Mouse (Mus musculus) forebrain, postnatal 0 days (tissue): ENCODE measurements around the gene Aldh3b2. TPM values are rescaled to one million over a fixed set of nuclear protein-coding genes. Genes with fewer than 3 reads are reported as not detected.
A peak's percentile ranks its signal among the peaks of the same experiment; 100 is the strongest.
"Not testable (repeated sequence)": the region's sequence is repeated elsewhere in the genome, so short reads cannot be mapped to it uniquely, and the experiment has no call there.

Experiments
- ATAC-seq: fragments of 200-750 bp; cut with Nextera tagmentation; 2 replicates; pipeline ENCODE4 v1.8.0; 2017; ENCODE audit warnings: mild to moderate bottlenecking, moderate library complexity
- DNase-seq: peaks from one replicate; pipeline ENCODE4 v3.0.0-alpha.2; 2015
- H3K27ac ChIP-seq: fragments of 300-500 bp; sonication (generic); 2 replicates; pipeline ENCODE4 v1.5.1; 2014; ENCODE audit warnings: low read depth, mild to moderate bottlenecking, antibody characterized with exemption, low read length, moderate library complexity, mixed read lengths
- H3K27me3 ChIP-seq: fragments of 300-500 bp; sonication (generic); 2 replicates; pipeline ENCODE4 v1.6.1; 2014; ENCODE audit warnings: mild to moderate bottlenecking, low read length, mixed read lengths; ENCODE audit not compliant: insufficient read depth
- H3K36me3 ChIP-seq: fragments of 300-500 bp; sonication (generic); 2 replicates; pipeline ENCODE4 v1.6.1; 2014; ENCODE audit warnings: mild to moderate bottlenecking, moderate library complexity; ENCODE audit not compliant: insufficient read depth
- H3K4me1 ChIP-seq: fragments of 300-500 bp; sonication (generic); 2 replicates; pipeline ENCODE4 v1.6.1; 2014; ENCODE audit warnings: antibody characterized with exemption; ENCODE audit not compliant: insufficient read depth
- H3K4me2 ChIP-seq: fragments of 300-500 bp; sonication (generic); 2 replicates; pipeline ENCODE4 v1.6.1; 2014; ENCODE audit warnings: low read depth, mild to moderate bottlenecking, moderate library complexity
- H3K4me3 ChIP-seq: fragments of 300-500 bp; sonication (generic); 2 replicates; pipeline ENCODE4 v1.5.1; 2014; ENCODE audit warnings: low read depth, low read length, mixed read lengths
- H3K9ac ChIP-seq: fragments of 300-500 bp; sonication (generic); 2 replicates; pipeline ENCODE4 v1.6.1; 2014; ENCODE audit warnings: mild to moderate bottlenecking
- H3K9me3 ChIP-seq: fragments of 300-500 bp; sonication (generic); 2 replicates; pipeline ENCODE4 v1.6.1; 2016; ENCODE audit warnings: low read length
- CTCF ChIP-seq: sonication (generic); IDR thresholded peaks from 2 replicates; pipeline ENCODE4 v1.5.1; 2016; ENCODE audit warnings: antibody characterized with exemption, control low read depth, low read depth
- WGBS: fragments of 180-500 bp; shearing (Covaris S2); extraction: QIAGEN DNeasy Blood & Tissue Kit; methylation state at CpG from one replicate; pipeline ENCODE4 v1.1.7; 2014; 5-methylcytosine and 5-hydroxymethylcytosine counted together
- polyA plus RNA-seq: library from polyadenylated mRNA; unstranded; fragments of >200 nt; fragmentation: Nextera tagmentation; extraction: Ambion mirVana; gene quantifications from 2 replicates; pipeline ENCODE4 v1.2.1, GENCODE M21; 2015
- total RNA-seq: library from RNA; depleted of rRNA; stranded (reverse); fragments of >200 nt; gene quantifications from 2 replicates; pipeline ENCODE4 v1.2.3, GENCODE M21; 2014

The Aldh3b2 gene
- total and polyA plus RNA-seq, 2 experiments from 2014 or later = 1.9 to 2.7 TPM

DNA sequence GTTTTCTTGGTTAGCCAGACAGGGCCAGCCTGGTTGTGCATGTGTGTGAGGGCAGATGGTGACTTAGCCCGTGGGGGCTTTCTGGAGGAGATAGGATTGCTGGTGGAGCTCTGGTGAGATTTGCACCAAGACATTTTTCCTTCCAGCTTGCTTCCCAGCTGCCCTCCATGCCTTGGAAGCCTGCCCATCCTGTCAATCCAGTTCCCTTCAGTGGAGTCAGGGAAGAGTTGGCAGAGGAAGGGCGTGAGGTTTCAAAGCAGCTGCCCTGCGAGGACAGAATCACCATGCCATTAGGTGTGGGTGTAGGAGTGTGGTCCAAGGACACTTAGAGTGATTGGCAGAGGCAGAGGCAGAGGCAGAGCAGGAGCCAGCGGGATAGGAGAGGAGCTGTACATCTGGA, 13.7 kb upstream of the Aldh3b2 start, which contains the start of gene Aldh3b3:
Aldh3b3 (plus strand) TSS at position 176 of the 400 bp plus-strand sequence.
- H3K27ac ChIP-seq = no peak within 1 kb of the TSS
- ATAC-seq (no peak), DNase-seq (no peak)
- TF ChIP-seq CTCF = no peak
- H3K9me3 ChIP-seq = no peaks in the 10 kb centered on the region
- H3K4me3 ChIP-seq = no peak within 1 kb of the TSS
- H3K36me3 ChIP-seq = no peaks in the 10 kb centered on the region
- H3K4me2 ChIP-seq = no peak within 1 kb of the TSS
- H3K4me1 ChIP-seq = no peaks in the 10 kb centered on the region
- WGBS = 57% methylated on average over 4 of the region's 4 CpGs
- no peak within 1 kb of the TSS for H3K9ac ChIP-seq
- H3K27me3 ChIP-seq = no peaks in the 10 kb centered on the region; the same call in 1 of the 2 replicates

DNA sequence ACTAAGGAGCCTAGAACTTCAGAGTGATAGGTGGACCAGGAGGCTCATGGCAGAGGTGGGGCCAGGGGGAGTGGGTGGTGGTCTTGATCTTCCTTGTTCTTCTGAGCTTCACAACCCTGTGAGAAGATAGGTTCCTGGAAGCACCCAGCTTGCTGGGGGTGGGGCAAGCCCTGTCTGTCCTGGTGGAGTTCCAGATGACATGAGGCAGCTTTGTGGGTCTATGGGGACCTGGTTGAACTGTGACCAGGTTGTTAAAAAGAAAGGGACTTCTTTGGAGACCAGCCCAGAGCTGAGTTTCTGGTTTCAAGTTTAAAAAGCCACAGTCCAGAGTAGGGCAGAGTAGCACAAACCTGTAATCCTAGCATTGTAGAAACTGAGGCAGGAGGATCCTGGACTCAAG, 13.1 kb upstream of the Aldh3b2 start:
- H3K4me1 ChIP-seq = no peaks in the 10 kb centered on the region
- H3K27ac ChIP-seq = no peak overlapping the region
- no peak overlapping the region for H3K9ac ChIP-seq
- no peak overlapping the region for H3K4me2 ChIP-seq
- no peak for DNase-seq
- no peak overlapping the region for H3K4me3 ChIP-seq
- no peaks in the 10 kb centered on the region for H3K36me3 ChIP-seq
- TF ChIP-seq CTCF = no peak
- no peak for ATAC-seq
- H3K27me3 ChIP-seq = no peaks in the 10 kb centered on the region; the same call in 1 of the 2 replicates
- no peaks in the 10 kb centered on the region for H3K9me3 ChIP-seq

DNA sequence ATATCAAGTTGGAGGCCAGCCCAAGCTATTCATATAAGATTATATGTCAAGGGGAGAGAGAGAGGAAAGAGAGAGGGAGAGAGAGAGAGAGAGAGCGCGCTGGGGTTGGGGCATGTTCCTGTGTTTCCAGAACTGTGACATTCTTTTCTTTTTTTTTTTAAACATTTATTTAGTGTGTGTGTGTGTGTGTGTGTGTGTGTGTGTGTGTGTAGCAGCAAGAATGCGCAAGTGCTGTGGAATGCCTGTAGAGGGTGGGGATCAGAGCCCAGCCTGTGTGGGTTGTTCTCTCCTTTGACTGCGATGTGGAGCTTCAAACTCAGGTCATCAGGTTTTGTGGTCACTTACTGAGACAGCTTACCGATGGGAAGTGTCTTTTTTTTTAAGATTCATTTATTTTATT, 11.9 kb upstream of the Aldh3b2 start:
- Histone ChIP-seq H3K4me1 (no peaks in the 10 kb centered on the region), H3K27ac (no peak overlapping the region), H3K9ac (no peak overlapping the region), H3K4me3 (no peak overlapping the region), H3K36me3 (no peaks in the 10 kb centered on the region), H3K4me2 (no peak overlapping the region), H3K27me3 (no peaks in the 10 kb centered on the region; the same call in 1 of the 2 replicates), H3K9me3 (no peaks in the 10 kb centered on the region)
- ATAC-seq = no peak
- TF ChIP-seq CTCF = no peak
- 77% methylated on average over 5 of the region's 5 CpGs for WGBS
- DNase-seq = no peak

GRCm38 (mm10) chr19:3961805-3962204, 10.3 kb upstream of the Aldh3b2 start:
- H3K4me1 ChIP-seq, H3K36me3 ChIP-seq, H3K4me2 ChIP-seq, DNase-seq, H3K9me3 ChIP-seq, H3K27me3 ChIP-seq, H3K9ac ChIP-seq, H3K4me3 ChIP-seq, H3K27ac ChIP-seq: not testable (repeated sequence)
- WGBS = 54% methylated on average over 6 of the region's 6 CpGs
- ATAC-seq = peak; percentile 74

- TF ChIP-seq CTCF = peak; percentile 30; the same call in 1 of the 2 replicates
- no peaks in the 10 kb centered on the region for H3K36me3 ChIP-seq
- no peak overlapping the region for H3K4me3 ChIP-seq
- no peak overlapping the region for H3K27ac ChIP-seq
- ATAC-seq (no peak), DNase-seq (no peak)
- 16% methylated on average over 2 of the region's 2 CpGs for WGBS
- no peaks in the 10 kb centered on the region for H3K9me3 ChIP-seq
- H3K4me1 ChIP-seq = no peaks in the 10 kb centered on the region
- H3K4me2 ChIP-seq = no peak overlapping the region
- no peaks in the 10 kb centered on the region for H3K27me3 ChIP-seq
- no peak overlapping the region for H3K9ac ChIP-seq
Observed at GRCm38 (mm10) chr19:3962469-3962868, 9.7 kb upstream of the Aldh3b2 start.

GRCm38 (mm10) chr19:3964030-3964429, 8.1 kb upstream of the Aldh3b2 start:
- no peaks in the 10 kb centered on the region for H3K36me3 ChIP-seq

GRCm38 (mm10) chr19:3966330-3967075, 5.6 kb upstream of the Aldh3b2 start:
- no peak for ATAC-seq
- Histone ChIP-seq H3K4me3 (no peak overlapping the region), H3K27ac (no peak overlapping the region), H3K36me3 (no peaks in the 10 kb centered on the region), H3K27me3 (no peaks in the 10 kb centered on the region), H3K4me2 (no peak overlapping the region), H3K9me3 (no peaks in the 10 kb centered on the region), H3K9ac (no peak overlapping the region), H3K4me1 (no peaks in the 10 kb centered on the region)
- 69% methylated on average over 11 of the region's 11 CpGs for WGBS
- TF ChIP-seq CTCF = peak; percentile 52
- DNase-seq = peak; percentile 40

More at GRCm38 (mm10) chr19:3964030-3964429, 8.1 kb upstream of the Aldh3b2 start:
- ATAC-seq = no peak
- Histone ChIP-seq H3K9ac (no peak overlapping the region), H3K4me3 (no peak overlapping the region), H3K27me3 (no peaks in the 10 kb centered on the region), H3K9me3 (no peaks in the 10 kb centered on the region), H3K4me1 (no peaks in the 10 kb centered on the region), H3K27ac (no peak overlapping the region), H3K4me2 (no peak overlapping the region)
- WGBS = 73% methylated on average over 4 of the region's 4 CpGs
- no peak for TF ChIP-seq CTCF
- DNase-seq = no peak
